Mouse (Mus musculus) cerebellum, adult 2 months (tissue): ENCODE data around the gene Dtnb.

Source experiments
- CTCF ChIP-seq: fragments of 200-500 bp; IDR thresholded peaks from 2 replicates; pipeline ENCODE4 v1.5.1; 2011; ENCODE audit warnings: low read depth, mild to moderate bottlenecking, control low read depth, low read length, moderate library complexity, borderline replicate concordance; ENCODE audit not compliant: insufficient read depth
- POLR2A ChIP-seq: fragments of 200-500 bp; IDR thresholded peaks from 2 replicates; pipeline ENCODE4 v1.6.1; 2011; ENCODE audit warnings: low read length, control low read depth, borderline replicate concordance; ENCODE audit not compliant: insufficient read depth

DNA sequence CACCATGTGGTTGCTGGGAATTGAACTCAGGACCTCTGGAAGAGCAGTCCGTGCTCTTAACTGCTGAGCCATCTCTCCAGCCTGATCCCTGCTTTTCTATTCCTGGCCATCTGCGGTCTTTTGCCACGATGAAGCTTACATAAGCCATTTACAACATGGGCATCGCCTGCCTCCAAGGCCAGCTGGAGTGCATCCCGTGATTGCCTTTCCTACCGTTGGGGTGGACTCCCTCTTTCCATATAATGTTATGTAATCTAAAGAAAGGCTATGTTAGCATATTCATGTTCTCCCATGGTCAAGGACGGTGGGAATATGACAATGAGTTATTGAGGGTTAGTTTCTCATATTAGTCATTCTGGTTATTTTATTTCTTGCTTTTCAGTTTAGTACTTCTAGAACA, 91.2 kb downstream of the Dtnb start:
- TF ChIP-seq POLR2A (no peak), CTCF (no peak)
